ENCODE assay signal across 8 mouse cellular contexts in the genomic region with DNA sequence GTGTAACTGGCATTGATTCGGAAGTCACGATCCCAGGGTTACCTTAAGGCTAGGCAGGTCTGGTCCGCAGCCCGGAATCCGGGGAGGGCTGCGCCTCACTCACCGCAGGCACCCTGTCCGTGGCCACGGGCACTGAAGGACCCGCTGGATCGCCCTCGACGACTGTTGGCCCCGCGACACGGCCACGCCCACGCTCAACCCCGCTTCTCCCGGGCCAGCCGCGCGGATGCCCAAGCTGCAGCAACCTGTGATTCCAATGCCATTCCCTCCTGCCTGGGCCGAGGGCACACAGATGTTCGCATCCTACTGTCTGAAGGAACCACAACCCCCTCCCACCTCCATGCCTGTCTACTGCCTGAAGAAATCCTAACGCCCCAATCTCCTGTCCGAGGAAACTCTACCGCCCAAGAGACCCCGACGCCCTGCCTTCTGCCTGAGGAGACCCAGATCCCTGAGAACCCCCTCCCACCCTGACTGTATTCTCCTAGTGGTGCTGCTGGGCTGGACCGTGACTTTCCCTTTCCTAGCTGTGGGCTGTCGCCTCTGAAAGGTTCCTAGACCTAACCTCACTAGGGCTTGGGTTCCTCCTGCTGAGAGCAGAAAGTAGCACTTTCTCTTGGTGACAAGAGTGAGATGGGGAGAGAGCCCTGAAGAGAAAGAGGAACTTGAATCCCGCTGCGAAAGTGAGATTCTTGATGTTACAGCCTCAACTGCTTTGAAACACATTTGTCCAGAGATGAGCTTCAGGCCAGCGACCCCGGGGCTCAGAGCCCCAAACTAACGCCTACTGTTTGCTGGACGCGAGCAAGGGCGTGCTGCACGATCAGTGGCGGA. TPM values are rescaled to one million over a fixed set of nuclear protein-coding genes. Genes with fewer than 3 reads are reported as not detected.
DNase-seq lines count a peak whose midpoint lies in the region; ATAC-seq and TF ChIP-seq lines count a peak whose summit lies in the region.

Abca17 (minus strand) TSS at position 143 of the 834 bp plus-strand sequence.

- H3K4me2 ChIP-seq in forebrain, embryonic 11.5 days (ENCODE audit: low read depth, low read length, severe bottlenecking), result peak within 1 kb of the TSS; percentile 96
- H3K4me2 ChIP-seq in hindbrain, embryonic 15.5 days, result peak within 1 kb of the TSS; percentile 92
- H3K4me2 ChIP-seq in liver, embryonic 12.5 days, result peak within 1 kb of the TSS; percentile 89
- peak within 1 kb of the TSS; percentile 80 for H3K4me2 ChIP-seq in neural tube, embryonic 15.5 days

- H3K4me1 ChIP-seq in bone marrow macrophage, adult 2 months (ENCODE audit: control insufficient read depth, insufficient read depth, low read length), result peaks cover 23% of the 10 kb centered on the region
- H3K4me1 ChIP-seq in forebrain, embryonic 11.5 days (replicated peaks; ENCODE audit: control insufficient read depth, insufficient read depth, low read length), result peaks cover 4% of the 10 kb centered on the region; the same call in 1 of the 2 replicates
- H3K4me1 ChIP-seq in hindbrain, embryonic 15.5 days (replicated peaks), result peaks cover 39% of the 10 kb centered on the region
- peaks cover 52% of the 10 kb centered on the region for H3K4me1 ChIP-seq in liver, embryonic 12.5 days
- peaks cover 35% of the 10 kb centered on the region for H3K4me1 ChIP-seq in neural tube, embryonic 15.5 days

- peaks cover 8% of the 10 kb centered on the region for H3K27me3 ChIP-seq in forebrain, embryonic 11.5 days (ENCODE audit: control insufficient read depth, insufficient read depth, low read length)
- no peaks in the 10 kb centered on the region for H3K27me3 ChIP-seq in hindbrain, embryonic 15.5 days
- H3K27me3 ChIP-seq in liver, embryonic 12.5 days (replicated peaks), result peaks cover 27% of the 10 kb centered on the region
- no peaks in the 10 kb centered on the region; the same call in 1 of the 2 replicates for H3K27me3 ChIP-seq in neural tube, embryonic 15.5 days (replicated peaks)

- no peaks in the 10 kb centered on the region for H3K9me3 ChIP-seq in forebrain, embryonic 11.5 days (ENCODE audit: control insufficient read depth, low read length)
- H3K9me3 ChIP-seq in hindbrain, embryonic 15.5 days, result no peaks in the 10 kb centered on the region
- H3K9me3 ChIP-seq in liver, embryonic 12.5 days (replicated peaks), result no peaks in the 10 kb centered on the region
- H3K9me3 ChIP-seq in neural tube, embryonic 15.5 days (replicated peaks), result no peaks in the 10 kb centered on the region

- no peak for ATAC-seq in forebrain, embryonic 11.5 days (replicated peaks; ENCODE audit: low FRiP score)
- 0 out of 2 replicates have a peak, but pooled peaks have one; percentile 15 for ATAC-seq in hindbrain, embryonic 15.5 days (ENCODE audit: low FRiP score, low read depth)
- no peak for ATAC-seq in liver, embryonic 12.5 days
- ATAC-seq in neural tube, embryonic 15.5 days (ENCODE audit: low FRiP score), result peak; percentile 42

- peak; percentile 54 to 63 for DNase-seq in lung, adult 18-20 months
- DNase-seq in lung, postnatal 14 days, result no peak
- DNase-seq in forebrain, embryonic 11.5 days (ENCODE audit: low spot score), result peak; percentile 67
- DNase-seq in urinary bladder, postnatal 14 days (ENCODE audit: low spot score), result no peak

- TF ChIP-seq POLR2A in bone marrow macrophage, adult 2 months (IDR thresholded peaks at IDR 0.05; ENCODE audit: borderline replicate concordance, low read depth, low read length), result no peak

- WGBS in forebrain, embryonic 11.5 days, result 4% methylated on average over 42 of the region's 42 CpGs
- WGBS in hindbrain, embryonic 15.5 days, result 3% methylated on average over 42 of the region's 42 CpGs
- 5% methylated on average over 42 of the region's 42 CpGs for WGBS in liver, embryonic 12.5 days (ENCODE audit: insufficient replicate concordance)
- 3% methylated on average over 42 of the region's 42 CpGs for WGBS in neural tube, embryonic 15.5 days

- TF ChIP-seq CTCF in bone marrow macrophage, adult 2 months (IDR thresholded peaks at IDR 0.05; ENCODE audit: low read depth, low read length), result no peak

- H3K27ac ChIP-seq in bone marrow macrophage, adult 2 months (ENCODE audit: insufficient read depth, low read depth, low read length), result peak within 1 kb of the TSS; percentile 65
- no peak within 1 kb of the TSS for H3K27ac ChIP-seq in forebrain, embryonic 11.5 days (ENCODE audit: low read depth, low read length)
- H3K27ac ChIP-seq in hindbrain, embryonic 15.5 days (replicated peaks), result peak within 1 kb of the TSS; percentile 84
- peak within 1 kb of the TSS; percentile 97 for H3K27ac ChIP-seq in liver, embryonic 12.5 days
- peak within 1 kb of the TSS; percentile 85 for H3K27ac ChIP-seq in neural tube, embryonic 15.5 days (replicated peaks)

- H3K36me3 ChIP-seq in forebrain, embryonic 11.5 days (ENCODE audit: control insufficient read depth, insufficient read depth, low read length), result no peaks in the 10 kb centered on the region
- no peaks in the 10 kb centered on the region for H3K36me3 ChIP-seq in hindbrain, embryonic 15.5 days
- peaks cover 5% of the 10 kb centered on the region for H3K36me3 ChIP-seq in liver, embryonic 12.5 days
- H3K36me3 ChIP-seq in neural tube, embryonic 15.5 days, result no peaks in the 10 kb centered on the region

- H3K9ac ChIP-seq in forebrain, embryonic 11.5 days (ENCODE audit: low read length), result peak within 1 kb of the TSS; percentile 78
- peak within 1 kb of the TSS; percentile 92 for H3K9ac ChIP-seq in hindbrain, embryonic 15.5 days
- peak within 1 kb of the TSS; percentile 96 for H3K9ac ChIP-seq in liver, embryonic 12.5 days
- H3K9ac ChIP-seq in neural tube, embryonic 15.5 days (replicated peaks), result peak within 1 kb of the TSS; percentile 84

- H3K4me3 ChIP-seq in bone marrow macrophage, adult 2 months (ENCODE audit: insufficient read depth, low read length), result peak within 1 kb of the TSS; percentile 82
- peak within 1 kb of the TSS; percentile 74 for H3K4me3 ChIP-seq in forebrain, embryonic 11.5 days (ENCODE audit: low read depth, low read length)
- peak within 1 kb of the TSS; percentile 86 for H3K4me3 ChIP-seq in hindbrain, embryonic 15.5 days
- H3K4me3 ChIP-seq in liver, embryonic 12.5 days, result peak within 1 kb of the TSS; percentile 90
- H3K4me3 ChIP-seq in neural tube, embryonic 15.5 days (replicated peaks), result peak within 1 kb of the TSS; percentile 83

RNA-seq across cellular contexts. Expression of gene Abca17, which starts in this region (rescaled TPM):
- 0.40 TPM in 1 of 2 replicates, not detected in the other for polyA plus RNA-seq in bone marrow macrophage, adult 2 months (2012; ENCODE audit: insufficient read depth, insufficient read length, missing spikeins)
- polyA plus RNA-seq in forebrain, embryonic 11.5 days (2014; fragmentation: Nextera tagmentation; extraction: Ambion mirVana), result not detected in 2 replicates
- polyA plus RNA-seq in hindbrain, embryonic 15.5 days (2015; fragmentation: Nextera tagmentation; extraction: Ambion mirVana), result 0.48 and 1.1 TPM in 2 replicates
- not detected in 2 replicates for polyA plus RNA-seq in liver, embryonic 12.5 days (2016; fragmentation: Nextera tagmentation; extraction: Ambion mirVana)
- polyA plus RNA-seq in neural tube, embryonic 15.5 days (2015; fragmentation: Nextera tagmentation; extraction: Ambion mirVana), result 0.70 and 1.3 TPM in 2 replicates

Comparison
In these comparisons a context has a peak if more than half of its experiments do, and no peak if none do; other contexts are left out.
1. DNase-seq: peak in lung, adult 18-20 months (2 of 2); none in lung, postnatal 14 days (single experiment) and urinary bladder, postnatal 14 days (single experiment).
2. Peak in DNase-seq, H3K4me3 ChIP-seq, H3K9ac ChIP-seq and H3K4me2 ChIP-seq in forebrain, embryonic 11.5 days; RNA of the gene not detected or under 1 TPM.
3. ATAC-seq: peak in hindbrain, embryonic 15.5 days (single experiment) and neural tube, embryonic 15.5 days (single experiment); none in forebrain, embryonic 11.5 days (single experiment) and liver, embryonic 12.5 days (single experiment).
4. Peak in every context shown above with its lines, with median percentiles within 50 percentile points of each other: H3K4me3 ChIP-seq, H3K4me2 ChIP-seq and H3K9ac ChIP-seq.